Mouse (Mus musculus) MEL (cell line): ENCODE measurements around the gene Dlx6. TPM values are rescaled to one million over a fixed set of nuclear protein-coding genes. Genes with fewer than 3 reads are reported as not detected.

Source experiments
- DNase-seq: peaks from one replicate; pipeline ENCODE4 v3.0.0; 2011; ENCODE audit warnings: low read depth, low spot score
- H3K27ac ChIP-seq: 2 replicates; pipeline ENCODE4 v1.5.1; 2012; ENCODE audit warnings: low read depth, mild to moderate bottlenecking, control low read depth, low read length, moderate library complexity; ENCODE audit not compliant: control insufficient read depth
- H3K27me3 ChIP-seq, 2 experiments: fragments of 150-350 bp in 1 of 2; sonication (generic) in 1 of 2; 2 replicates each; pipeline ENCODE4 v1.6.1; 2012; ENCODE audit warnings: low read length in 2 of 2, mild to moderate bottlenecking in 2 of 2, improper control_type of control experiment in 1 of 2, moderate library complexity in 1 of 2; ENCODE audit not compliant: insufficient read depth in 2 of 2, control insufficient read depth in 1 of 2
- H3K36me3 ChIP-seq, 2 experiments: 2 replicates each; pipeline ENCODE4 v1.6.1; 2012 to 2014; ENCODE audit warnings: low read length in 2 of 2, improper control_type of control experiment in 1 of 2, inconsistent platforms in 1 of 2, mild to moderate bottlenecking in 1 of 2; ENCODE audit not compliant: insufficient read depth in 2 of 2, control insufficient read depth in 1 of 2
- H3K4me1 ChIP-seq, 2 experiments: fragments of 150-350 bp in 1 of 2; sonication (generic) in 1 of 2; 2 replicates each; pipeline ENCODE4 v1.6.1; 2012; ENCODE audit warnings: low read length in 2 of 2, improper control_type of control experiment in 1 of 2, mild to moderate bottlenecking in 1 of 2; ENCODE audit not compliant: insufficient read depth in 2 of 2, control insufficient read depth in 1 of 2
- H3K4me3 ChIP-seq, 2 experiments: fragments of 150-350 bp in 1 of 2; sonication (generic) in 1 of 2; 2 replicates each; pipeline ENCODE4 v1.5.1; 2012; ENCODE audit warnings: low read depth in 2 of 2, low read length in 2 of 2, mild to moderate bottlenecking in 2 of 2, moderate library complexity in 2 of 2, control low read depth in 1 of 2, improper control_type of control experiment in 1 of 2; ENCODE audit not compliant: control insufficient read depth in 1 of 2, insufficient read depth in 1 of 2
- H3K79me2 ChIP-seq: 2 replicates; pipeline ENCODE4 v1.6.1; 2012; ENCODE audit warnings: mild to moderate bottlenecking, low read length, moderate library complexity; ENCODE audit not compliant: control insufficient read depth, poor library complexity, insufficient read depth
- H3K9ac ChIP-seq: 2 replicates; pipeline ENCODE4 v1.6.1; 2012; ENCODE audit warnings: low read depth, mild to moderate bottlenecking, control low read depth, low read length, moderate library complexity; ENCODE audit not compliant: control insufficient read depth, poor library complexity, severe bottlenecking
- H3K9me3 ChIP-seq: fragments of 150-350 bp; sonication (generic); replicated peaks from 2 replicates; pipeline ENCODE4 v1.6.1; 2012; ENCODE audit warnings: mild to moderate bottlenecking, low read length, improper control_type of control experiment, moderate library complexity; ENCODE audit not compliant: insufficient read depth
- BHLHE40 ChIP-seq: IDR thresholded peaks from 2 replicates; pipeline ENCODE4 v1.6.1; 2012; ENCODE audit warnings: low read depth, mild to moderate bottlenecking, inconsistent platforms, low read length, improper control_type of control experiment, borderline replicate concordance
- CHD1 ChIP-seq: IDR thresholded peaks from 2 replicates; pipeline ENCODE4 v1.6.1; 2012; ENCODE audit warnings: low read depth, mild to moderate bottlenecking, inconsistent platforms, low read length, improper control_type of control experiment
- CTCF ChIP-seq, 3 experiments: IDR thresholded peaks in 2 of 3; conservative IDR thresholded peaks in 1 of 3; 2 replicates each; pipeline ENCODE4 v1.5.1; 2011 to 2012; ENCODE audit warnings: low read length in 3 of 3, low read depth in 2 of 3, mild to moderate bottlenecking in 2 of 3, improper control_type of control experiment in 1 of 3, inconsistent platforms in 1 of 3, mixed read lengths in 1 of 3, moderate library complexity in 1 of 3; ENCODE audit not compliant: control insufficient read depth in 1 of 3, insufficient read depth in 1 of 3, poor library complexity in 1 of 3, severe bottlenecking in 1 of 3
- ELF1 ChIP-seq: IDR thresholded peaks from 2 replicates; pipeline ENCODE4 v1.6.1; 2014; ENCODE audit warnings: low read depth, mild to moderate bottlenecking, inconsistent platforms, low read length, improper control_type of control experiment, moderate library complexity
- ETS1 ChIP-seq: IDR thresholded peaks from 2 replicates; pipeline ENCODE4 v1.6.1; 2012; ENCODE audit warnings: low read depth, mild to moderate bottlenecking, inconsistent platforms, low read length, improper control_type of control experiment, moderate library complexity
- HCFC1 ChIP-seq: IDR thresholded peaks from 2 replicates; pipeline ENCODE4 v1.6.1; 2012; ENCODE audit warnings: low read depth, mild to moderate bottlenecking, inconsistent platforms, low read length, improper control_type of control experiment, moderate library complexity
- JUND ChIP-seq: IDR thresholded peaks from 2 replicates; pipeline ENCODE4 v1.6.1; 2011; ENCODE audit warnings: low read depth, mild to moderate bottlenecking, improper control_type of control experiment, low read length
- KAT2A ChIP-seq: conservative IDR thresholded peaks from 2 replicates; pipeline ENCODE4 v1.6.1; 2012; ENCODE audit warnings: low read depth, low read length, improper control_type of control experiment, inconsistent platforms
- MAX ChIP-seq: IDR thresholded peaks from 2 replicates; pipeline ENCODE4 v1.6.1; 2011; ENCODE audit warnings: low read length, improper control_type of control experiment
- NELFE ChIP-seq: IDR thresholded peaks from 2 replicates; pipeline ENCODE4 v1.6.1; 2011; ENCODE audit warnings: low read depth, low read length, improper control_type of control experiment
- POLR2AphosphoS2 ChIP-seq: IDR thresholded peaks from 2 replicates; pipeline ENCODE4 v1.6.1; 2011; ENCODE audit warnings: low read length, improper control_type of control experiment
- TBP ChIP-seq: IDR thresholded peaks from 2 replicates; pipeline ENCODE4 v1.8.0; 2011; ENCODE audit warnings: low read depth, low read length, improper control_type of control experiment
- USF1 ChIP-seq: IDR thresholded peaks from 2 replicates; pipeline ENCODE4 v1.6.1; 2014; ENCODE audit warnings: low read depth, mild to moderate bottlenecking, inconsistent platforms, low read length, improper control_type of control experiment, moderate library complexity
- USF2 ChIP-seq, 2 experiments: IDR thresholded peaks; 2 replicates each; pipeline ENCODE4 v1.6.1; 2011 to 2012; ENCODE audit warnings: improper control_type of control experiment in 2 of 2, low read length in 2 of 2, borderline replicate concordance in 1 of 2, inconsistent platforms in 1 of 2, low read depth in 1 of 2, mild to moderate bottlenecking in 1 of 2; ENCODE audit not compliant: insufficient read depth in 1 of 2
- ZC3H11A ChIP-seq: IDR thresholded peaks from 2 replicates; pipeline ENCODE4 v1.6.1; 2012; ENCODE audit warnings: low read depth, mild to moderate bottlenecking, inconsistent platforms, low read length, improper control_type of control experiment
- ZKSCAN1 ChIP-seq: IDR thresholded peaks from 2 replicates; pipeline ENCODE4 v1.6.1; 2012; ENCODE audit warnings: low read depth, mild to moderate bottlenecking, inconsistent platforms, low read length, improper control_type of control experiment, moderate library complexity
- polyA plus RNA-seq, 2 experiments: library from polyadenylated mRNA; stranded (reverse) in 1 of 2; unstranded in 1 of 2; fragments of >175 nt in 1 of 2; fragments of >200 nt in 1 of 2; gene quantifications; 2 replicates each; pipeline versions ENCODE4 v1.2.1 to v1.2.4; 2012; ENCODE audit warnings: low replicate concordance in 2 of 2, low read depth in 1 of 2; ENCODE audit not compliant: insufficient read length in 2 of 2, insufficient read depth in 1 of 2, missing spikeins in 1 of 2
- total RNA-seq: library from RNA; depleted of rRNA; stranded (reverse); fragments of 300-350 nt; gene quantifications from 2 replicates; pipeline ENCODE4 v1.2.3, GENCODE M21; 2012

Gene Dlx6
- total and polyA plus RNA-seq, 3 experiments: not detected

DNA sequence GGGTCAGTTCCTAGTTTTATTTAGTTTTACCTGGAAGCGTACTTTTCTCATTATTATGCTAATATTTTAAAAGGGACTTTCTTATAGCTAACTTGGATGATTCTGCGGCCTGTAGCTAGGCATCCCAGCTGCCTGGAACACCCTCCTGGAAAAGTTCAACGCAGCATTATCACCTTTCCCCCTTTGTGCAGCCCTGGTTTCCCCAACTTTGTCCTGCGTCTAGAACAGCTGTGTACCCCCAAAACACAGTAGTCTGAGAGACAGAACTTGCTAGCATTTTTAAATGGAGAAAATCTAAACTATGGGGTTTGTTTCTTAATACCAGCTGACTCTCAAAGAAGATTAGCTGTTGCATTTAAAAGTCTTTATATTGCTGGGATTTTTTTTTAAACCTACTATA, 14.6 kb upstream of the Dlx6 start:
- no peak overlapping the region for H3K4me3 ChIP-seq
- H3K27me3 ChIP-seq: no peaks in the 10 kb centered on the region
- TF ChIP-seq NELFE (no peak), USF2 (IDR thresholded peaks at IDR 0.05; ENCODE audit: borderline replicate concordance in 1 of 2, insufficient read depth in 1 of 2, low read depth in 1 of 2, low read length in 2 of 2) (no peak), ETS1 (no peak), USF1 (no peak), ZKSCAN1 (no peak), TBP (no peak)
- TF ChIP-seq, all 39 proteins: peak for 0

DNA sequence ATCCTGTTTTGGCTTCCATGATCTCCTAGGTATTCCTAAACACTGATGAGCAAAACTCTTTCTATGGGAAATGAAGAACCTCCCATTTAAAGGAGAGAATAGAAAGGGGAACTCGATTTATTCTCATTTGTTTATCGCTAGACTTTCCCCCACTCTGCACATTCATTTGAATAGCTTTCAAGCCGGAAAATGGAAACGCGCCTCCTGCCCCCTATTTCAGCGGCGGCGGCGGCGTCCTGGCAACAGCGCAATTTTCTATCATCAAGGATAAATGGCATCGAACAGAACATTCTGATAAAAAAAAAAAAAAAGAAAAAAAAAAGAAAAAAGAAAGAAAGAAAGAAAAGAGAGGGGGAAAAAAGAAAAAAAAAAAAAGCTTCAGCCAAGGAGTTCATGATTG, 13.4 kb upstream of the Dlx6 start:
- no peak for DNase-seq
- no peak overlapping the region for H3K9ac ChIP-seq
- TF ChIP-seq USF2 (IDR thresholded peaks at IDR 0.05; ENCODE audit: borderline replicate concordance in 1 of 2, insufficient read depth in 1 of 2, low read depth in 1 of 2, low read length in 2 of 2) (no peak), BHLHE40 (no peak)
- TF ChIP-seq, all 39 proteins: peak for 0
- no peak overlapping the region for H3K27ac ChIP-seq
- no peaks in the 10 kb centered on the region for H3K27me3 ChIP-seq
- H3K4me3 ChIP-seq: no peak overlapping the region
- H3K79me2 ChIP-seq: no peaks in the 10 kb centered on the region
- no peaks in the 10 kb centered on the region for H3K4me1 ChIP-seq
- no peaks in the 10 kb centered on the region for H3K9me3 ChIP-seq
- no peaks in the 10 kb centered on the region for H3K36me3 ChIP-seq

More for the DNA sequence above, 14.6 kb upstream of the Dlx6 start:
- H3K79me2 ChIP-seq: no peaks in the 10 kb centered on the region
- no peak for DNase-seq
- H3K9me3 ChIP-seq: no peaks in the 10 kb centered on the region
- no peak overlapping the region for H3K27ac ChIP-seq
- no peaks in the 10 kb centered on the region for H3K36me3 ChIP-seq
- no peak overlapping the region for H3K9ac ChIP-seq
- H3K4me1 ChIP-seq: no peaks in the 10 kb centered on the region

DNA sequence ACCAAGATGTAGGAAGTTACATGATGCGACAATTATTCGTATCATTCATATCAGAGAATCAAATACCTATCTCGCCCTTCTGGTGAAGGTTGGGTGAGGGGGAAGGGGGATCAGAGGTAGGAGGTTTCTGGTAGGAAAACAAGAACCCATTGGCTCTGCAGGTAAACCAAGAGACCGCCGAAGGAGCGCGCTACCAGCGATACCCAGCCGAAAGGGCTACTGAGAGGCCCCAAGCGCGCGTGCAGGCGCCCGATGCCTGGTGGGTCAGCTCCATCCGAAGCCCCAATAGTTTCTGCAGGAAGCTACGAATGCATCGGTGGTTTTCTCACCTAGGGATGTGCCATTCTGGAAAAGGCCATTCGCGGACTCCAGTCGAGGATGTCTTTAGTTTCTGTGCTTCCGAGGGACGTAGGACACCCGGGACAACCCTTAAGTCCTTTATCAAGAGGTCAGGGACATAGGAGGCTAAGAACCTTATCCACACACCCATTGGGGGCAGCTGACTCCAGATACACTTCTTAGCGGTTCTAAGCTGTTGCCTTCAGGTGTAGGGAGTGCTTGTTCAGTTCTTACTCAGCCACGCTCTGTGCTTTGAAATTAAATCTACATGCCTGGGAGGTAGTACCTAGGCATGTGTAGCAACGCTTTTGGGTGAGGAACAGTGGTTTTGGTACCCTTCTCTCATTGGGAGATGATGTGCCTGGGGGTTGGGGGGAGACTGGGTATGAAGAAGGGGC, 12.6 kb upstream of the Dlx6 start:
- TF ChIP-seq CHD1 (no peak), POLR2AphosphoS2 (no peak), ELF1 (no peak), USF2 (IDR thresholded peaks at IDR 0.05; ENCODE audit: borderline replicate concordance in 1 of 2, insufficient read depth in 1 of 2, low read depth in 1 of 2, low read length in 2 of 2) (no peak), KAT2A (no peak), CTCF (IDR thresholded peaks at IDR 0.05 in 2 of 3, conservative IDR thresholded peaks at IDR 0.05 in 1 of 3; ENCODE audit: control insufficient read depth in 1 of 3, insufficient read depth in 1 of 3, low read depth in 2 of 3, low read length in 3 of 3, poor library complexity in 1 of 3, severe bottlenecking in 1 of 3) (no peak), HCFC1 (no peak), JUND (no peak), BHLHE40 (no peak), ZC3H11A (no peak), MAX (no peak)
- TF ChIP-seq, all 39 proteins: peak for 0
- Histone ChIP-seq H3K79me2 (no peaks in the 10 kb centered on the region), H3K9me3 (no peaks in the 10 kb centered on the region), H3K4me1 (no peaks in the 10 kb centered on the region), H3K27ac (no peak overlapping the region), H3K27me3 (no peaks in the 10 kb centered on the region), H3K36me3 (no peaks in the 10 kb centered on the region), H3K4me3 (no peak overlapping the region), H3K9ac (no peak overlapping the region)
- no peak for DNase-seq
